Mouse (Mus musculus): Measurements from ENCODE around the gene Sipa1l1.

Gene Sipa1l1

DNA sequence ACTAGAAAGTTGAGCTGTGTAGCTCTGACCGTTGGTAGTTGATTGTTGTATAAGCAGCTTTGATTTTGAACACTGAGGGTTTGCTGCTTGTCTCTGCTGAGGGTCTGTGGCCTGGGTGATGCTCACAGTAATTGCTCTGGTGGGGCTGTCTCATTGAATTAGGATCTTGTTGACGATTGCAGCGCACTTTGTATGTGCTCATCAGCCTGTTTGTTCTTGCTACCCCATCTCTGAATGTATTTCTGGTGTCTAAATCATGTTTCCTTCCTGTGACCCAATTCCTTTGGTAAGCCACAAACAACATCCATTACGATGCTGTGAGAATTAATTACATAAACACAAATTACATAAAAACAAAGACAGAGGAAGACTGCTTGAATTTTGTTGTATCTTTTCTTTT lies 39.5 kb downstream of the Sipa1l1 start:
- DNase-seq (ENCODE audit: low spot score in 2 of 2): no peak

DNA sequence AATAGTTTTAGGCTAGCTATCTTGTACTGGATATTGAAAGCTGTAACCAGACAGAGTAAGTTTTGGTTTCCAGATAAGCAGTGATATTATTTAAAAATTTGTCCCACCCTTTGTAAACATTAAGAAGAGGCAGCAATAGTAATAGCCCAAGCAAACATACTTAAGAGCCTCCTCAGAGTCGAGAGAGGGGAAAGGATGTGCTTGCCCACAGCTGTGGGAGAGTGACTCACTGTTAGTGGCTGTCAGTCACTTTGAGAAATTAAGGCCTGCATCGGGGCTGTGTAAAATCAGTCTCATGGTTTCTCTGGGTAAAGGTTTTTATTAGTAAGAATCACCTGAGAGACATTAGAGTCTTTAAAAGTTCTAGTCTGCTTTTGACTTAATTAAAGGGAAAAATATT lies 40.6 kb downstream of the Sipa1l1 start:
- DNase-seq (ENCODE audit: low spot score in 2 of 2): no peak

DNA sequence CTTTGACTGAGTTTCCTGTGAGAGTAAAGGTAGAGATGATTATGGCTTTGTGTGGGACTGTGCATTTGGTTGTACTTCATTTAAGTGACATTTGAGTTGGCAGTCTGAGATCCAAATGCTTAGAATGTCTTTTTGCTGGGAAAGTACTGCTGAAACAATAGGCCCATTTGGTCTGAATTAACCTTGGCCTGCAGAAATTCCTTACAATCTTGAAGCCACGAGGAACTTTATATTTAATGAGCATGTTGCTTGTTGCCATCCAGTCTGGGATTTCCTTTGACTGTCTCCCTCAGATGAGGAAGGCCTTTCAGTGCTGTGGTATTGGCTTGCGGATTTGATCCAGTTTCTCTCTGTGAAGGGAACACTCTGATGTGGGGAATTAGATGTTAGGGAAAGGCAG lies 43.9 kb downstream of the Sipa1l1 start:
- no peak for DNase-seq (ENCODE audit: low spot score in 2 of 2)

DNA sequence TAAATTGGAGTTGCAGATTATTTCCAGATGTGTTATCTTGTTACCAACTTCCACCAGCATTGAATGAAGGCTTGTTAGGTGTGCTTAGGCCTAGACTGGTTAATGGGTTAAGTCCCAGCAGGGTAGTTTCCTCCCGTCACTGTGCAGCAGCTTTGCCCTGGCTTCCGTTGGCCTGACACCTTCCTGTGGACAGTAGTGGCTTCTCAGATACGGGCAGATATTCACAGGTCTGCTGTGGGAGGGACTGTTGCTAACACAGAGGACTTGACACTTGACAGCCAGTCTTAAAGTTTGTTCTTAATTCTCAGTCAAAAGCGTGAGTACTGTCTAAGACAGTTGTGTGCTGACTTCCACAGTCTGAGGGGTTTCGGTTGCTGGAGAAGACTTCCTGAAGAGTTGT lies 45.8 kb downstream of the Sipa1l1 start:
- DNase-seq (ENCODE audit: low spot score in 2 of 2): no peak

DNA sequence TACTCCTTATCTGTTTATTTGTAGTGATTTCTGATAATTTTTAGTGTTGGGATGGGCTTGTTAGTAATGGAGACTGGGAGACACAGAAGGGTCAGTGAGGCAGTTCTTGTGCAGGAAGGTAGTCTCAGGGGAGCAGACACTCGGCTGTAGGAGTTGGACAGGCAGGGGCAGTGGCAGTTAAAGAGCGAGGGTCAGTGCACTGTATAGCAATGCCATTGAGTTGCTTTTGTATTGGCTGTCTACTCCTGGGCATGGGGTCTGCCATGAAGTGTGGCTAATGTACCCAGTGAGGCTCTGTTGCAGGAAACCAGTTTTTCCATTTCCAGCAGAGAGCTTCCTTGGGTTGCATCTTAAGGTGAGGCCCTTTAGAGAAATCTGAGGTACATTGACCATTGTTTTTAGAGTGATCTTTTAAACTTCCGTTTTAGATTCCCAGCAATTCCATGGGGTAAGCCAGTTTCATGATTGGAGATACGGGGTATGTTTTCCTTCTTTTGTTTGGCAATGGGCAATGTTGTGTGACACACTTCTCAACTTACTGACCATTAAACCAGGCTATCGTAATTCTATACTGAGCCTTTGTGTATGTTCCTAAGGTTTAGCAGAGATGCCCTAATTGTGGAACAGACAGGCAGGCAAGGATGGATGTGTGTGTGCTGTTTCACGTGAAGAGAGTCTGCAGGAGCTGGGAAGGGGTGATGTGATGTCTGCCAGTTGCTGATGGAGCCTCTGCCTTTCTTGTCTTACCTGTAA lies 47.9 kb downstream of the Sipa1l1 start:
- DNase-seq (ENCODE audit: low spot score in 2 of 2): no peak

DNA sequence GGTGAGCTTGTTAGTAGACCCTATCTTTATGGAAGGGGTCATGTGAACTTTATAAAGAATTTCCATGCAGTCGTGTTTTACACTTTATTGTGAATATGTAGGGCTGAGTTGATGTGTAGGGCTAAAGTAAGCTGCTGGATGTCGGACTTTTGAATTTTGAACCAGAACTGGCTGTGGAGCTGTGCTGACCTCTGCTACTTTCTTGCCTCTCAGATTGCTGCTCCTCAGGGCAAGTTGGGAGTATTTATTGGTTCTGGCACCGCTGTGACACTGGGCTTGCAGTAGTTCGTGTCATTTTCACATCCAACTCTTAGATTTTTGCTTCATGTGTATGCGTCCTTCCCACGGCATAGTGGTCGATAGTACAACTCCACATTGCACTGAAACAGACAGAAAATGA lies 49.1 kb downstream of the Sipa1l1 start:
- DNase-seq (ENCODE audit: low spot score in 2 of 2): no peak

DNA sequence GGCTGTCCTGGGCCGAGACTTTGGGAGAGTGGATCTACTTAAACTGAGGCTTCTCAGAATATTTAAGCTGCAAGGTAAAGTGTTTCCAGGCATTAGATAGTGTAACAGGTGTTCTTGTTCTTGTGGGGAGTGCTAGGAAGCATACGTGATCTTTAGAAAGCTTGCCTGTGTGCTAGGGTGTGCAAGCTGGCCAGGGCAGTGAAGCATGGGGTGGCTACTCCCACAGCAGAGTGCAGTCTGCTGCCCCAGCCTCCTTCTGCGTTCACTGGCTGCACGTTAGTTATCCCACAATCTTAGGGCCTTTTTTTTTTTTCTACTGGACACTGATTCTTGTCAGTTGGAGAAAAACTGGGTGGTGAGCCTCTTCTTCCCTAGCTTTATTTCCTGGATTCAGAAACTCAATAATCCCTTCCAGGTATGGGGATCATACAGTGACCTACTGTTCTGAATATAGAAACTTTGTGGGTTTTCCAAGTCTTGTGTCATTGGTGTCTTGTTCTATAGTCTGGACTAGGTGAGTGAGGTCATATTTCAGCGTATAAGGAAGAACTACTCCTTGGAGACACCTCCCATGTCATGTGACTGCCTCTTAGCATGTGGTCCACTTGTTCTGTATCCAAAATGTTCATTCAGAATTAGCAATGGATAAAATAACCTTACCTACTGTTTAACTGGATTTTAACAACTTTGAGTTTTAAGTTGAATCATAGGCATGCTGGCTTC lies 51.4 kb downstream of the Sipa1l1 start:
- DNase-seq (ENCODE audit: low spot score in 2 of 2): no peak

DNA sequence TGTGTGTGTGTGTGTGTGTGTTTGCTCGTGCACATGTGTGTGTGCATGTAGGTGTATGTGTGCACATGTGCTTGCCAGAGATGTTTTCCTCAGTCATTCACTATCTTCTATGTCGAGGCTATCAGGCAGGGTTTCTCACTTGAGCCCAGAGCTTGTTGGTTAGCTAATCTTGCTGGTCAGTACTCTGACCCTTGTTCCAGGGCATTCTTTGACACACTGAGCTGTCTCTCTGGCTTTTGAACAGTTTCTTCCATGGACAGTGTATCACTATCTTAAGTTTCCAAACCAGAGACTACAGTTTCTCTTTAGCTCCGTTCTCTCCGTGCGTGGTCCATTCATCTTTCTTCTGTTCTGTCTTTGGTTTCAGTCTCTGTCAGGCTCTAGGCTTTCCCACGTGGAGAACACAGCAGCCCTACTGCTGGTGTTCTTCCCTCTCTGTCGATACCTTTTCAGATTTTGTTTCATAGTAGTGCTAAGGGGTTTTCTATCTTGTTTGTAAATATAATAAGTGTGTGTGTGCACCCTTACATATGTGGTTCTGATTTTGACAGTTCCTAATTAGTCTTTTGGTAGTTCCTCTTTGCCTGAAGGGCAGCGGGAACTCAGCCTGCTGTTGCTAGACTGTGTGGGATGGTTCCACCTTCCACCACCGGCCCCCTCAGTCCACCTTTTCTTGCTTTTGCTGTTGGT lies 54.2 kb downstream of the Sipa1l1 start:
- DNase-seq (ENCODE audit: low spot score in 2 of 2): no peak

DNA sequence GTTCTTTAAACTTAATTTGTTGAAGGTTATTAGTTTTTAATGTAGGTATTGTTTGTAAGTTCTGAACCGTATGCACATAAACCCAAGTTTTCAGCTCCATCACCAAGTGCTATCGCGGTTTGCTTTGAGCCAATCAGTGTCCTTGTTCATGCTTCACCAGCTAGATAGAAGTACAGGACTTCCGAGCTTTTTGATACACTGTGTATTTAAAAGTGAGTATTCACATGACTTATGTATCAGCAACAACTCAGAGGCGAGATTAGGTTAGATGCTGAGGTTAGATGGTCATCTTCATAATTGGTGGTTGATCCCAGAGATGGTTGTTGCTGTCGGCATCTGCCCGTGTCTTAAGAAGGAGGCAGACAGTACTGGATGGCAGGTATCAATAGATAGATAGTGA lies 55.7 kb downstream of the Sipa1l1 start:
- DNase-seq (ENCODE audit: low spot score in 2 of 2): no peak

DNA sequence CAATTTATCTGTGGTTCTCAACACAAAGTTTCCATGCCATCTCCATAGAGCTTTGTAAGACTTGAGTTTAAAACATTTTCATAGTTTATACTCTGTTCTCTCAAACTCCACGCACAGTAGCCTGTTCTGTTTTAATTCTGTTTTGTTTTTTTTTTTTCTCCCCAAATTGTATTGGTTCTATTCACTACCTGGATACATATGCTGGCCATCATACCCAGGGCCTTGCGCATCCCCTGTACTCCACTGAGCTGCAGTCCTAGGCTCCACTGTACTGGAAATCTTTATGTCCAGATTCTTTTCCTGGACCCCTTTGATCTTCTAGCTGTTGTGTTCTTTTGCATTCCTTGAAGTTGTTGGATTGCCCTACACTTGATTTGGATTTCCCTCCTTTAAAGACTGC lies 56.2 kb downstream of the Sipa1l1 start:
- DNase-seq (ENCODE audit: low spot score in 2 of 2): no peak

DNA sequence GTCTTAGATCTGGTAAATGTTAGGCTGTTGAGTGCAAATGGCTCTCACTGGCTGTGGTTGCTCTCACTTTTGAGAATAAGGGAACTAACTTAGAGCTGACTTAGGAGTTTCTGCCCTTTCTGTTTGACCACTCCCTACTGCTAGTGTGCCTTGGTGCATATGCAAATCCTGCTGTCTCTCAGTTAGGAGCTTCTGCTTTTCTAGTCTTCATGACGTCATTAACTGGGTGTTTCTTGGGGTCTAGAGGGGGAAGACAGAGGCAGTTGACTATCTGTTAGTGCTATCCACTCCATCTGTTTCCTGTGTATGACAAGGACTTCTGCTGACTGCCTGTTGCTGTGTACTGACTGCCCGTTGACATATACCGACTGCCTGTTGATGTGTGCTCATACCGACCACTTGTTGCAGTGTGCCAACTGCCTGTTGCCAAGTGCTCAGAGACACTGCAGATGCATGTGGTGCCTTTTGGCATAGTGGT lies 56.7 kb downstream of the Sipa1l1 start:
- DNase-seq (ENCODE audit: low spot score in 2 of 2): no peak

DNA sequence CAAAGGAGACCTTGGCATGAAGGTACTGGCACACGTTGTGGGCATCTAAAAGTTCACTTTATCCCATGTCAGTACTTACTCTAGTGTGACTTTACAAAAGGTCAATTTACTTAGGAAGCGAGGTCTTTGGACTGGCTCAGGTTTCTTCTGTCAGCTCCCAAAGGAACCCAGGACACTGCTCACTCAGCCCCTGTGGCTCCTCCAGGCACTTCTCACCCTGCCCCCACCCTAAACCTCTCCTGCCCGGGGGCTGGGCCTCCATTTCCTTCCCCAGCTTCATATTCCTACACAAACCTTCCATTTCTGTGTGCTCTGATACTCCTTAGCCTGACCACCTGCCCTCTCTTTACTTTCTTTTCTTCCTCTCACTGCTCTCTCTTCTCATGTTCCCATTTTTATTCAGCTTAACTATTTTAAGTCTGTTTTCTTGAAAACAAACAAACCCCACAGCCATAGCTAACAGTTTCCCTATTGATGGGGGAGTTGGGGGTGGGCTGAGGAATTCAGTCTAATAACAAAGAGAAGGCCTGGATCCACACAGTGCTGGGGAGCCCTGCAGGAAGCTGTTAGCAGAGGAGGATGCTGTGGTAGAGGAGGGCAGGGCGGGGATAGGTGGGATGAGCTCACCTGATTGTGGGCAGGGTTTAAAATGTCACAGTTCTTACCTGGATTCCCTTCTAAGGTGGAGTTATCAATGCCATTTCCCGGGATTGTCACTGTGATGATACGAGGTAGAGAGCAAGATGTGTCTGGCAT lies 57.4 kb downstream of the Sipa1l1 start:
- no peak for DNase-seq (ENCODE audit: low spot score in 2 of 2)

DNA sequence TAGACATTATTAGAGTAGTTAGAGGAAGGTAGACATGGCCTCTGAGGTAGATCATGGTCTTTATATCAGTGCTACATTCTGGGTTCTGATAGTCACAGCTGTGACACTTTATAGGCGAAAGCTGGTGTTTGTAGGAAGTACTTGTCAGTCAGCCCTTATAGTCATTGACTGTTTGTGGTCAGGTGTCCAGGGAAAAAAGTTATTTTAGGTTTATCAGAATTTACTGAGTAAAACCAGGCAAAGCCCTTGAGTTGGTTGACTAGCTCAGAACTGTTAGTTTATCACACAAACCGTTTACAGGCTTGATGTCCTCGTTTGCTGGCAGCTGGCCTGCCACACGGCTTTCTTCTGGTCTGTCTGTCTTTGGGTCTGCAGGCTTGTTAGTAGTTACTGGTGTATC lies 61.0 kb downstream of the Sipa1l1 start:
- DNase-seq (ENCODE audit: low spot score in 2 of 2): no peak

DNA sequence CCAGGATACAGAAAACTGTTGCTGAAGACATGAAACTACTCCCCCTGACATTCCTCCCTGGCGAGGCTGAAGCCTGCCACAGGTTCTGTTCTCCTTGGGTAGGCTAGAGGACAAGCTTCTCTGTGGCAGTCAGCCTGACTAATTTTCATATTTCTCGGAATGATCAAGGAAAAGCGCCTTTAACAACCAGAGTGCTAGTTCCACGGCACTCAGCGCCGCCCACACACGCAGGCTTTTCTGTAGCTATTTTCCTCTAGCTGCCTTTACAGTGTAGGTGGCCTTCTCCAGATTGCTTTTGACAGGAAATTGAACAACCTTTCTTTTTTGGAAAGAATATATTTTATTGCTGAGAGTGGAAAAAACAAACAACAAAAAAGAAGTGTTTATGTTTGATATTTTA lies 62.1 kb downstream of the Sipa1l1 start:
- DNase-seq (ENCODE audit: low spot score in 2 of 2): no peak

DNA sequence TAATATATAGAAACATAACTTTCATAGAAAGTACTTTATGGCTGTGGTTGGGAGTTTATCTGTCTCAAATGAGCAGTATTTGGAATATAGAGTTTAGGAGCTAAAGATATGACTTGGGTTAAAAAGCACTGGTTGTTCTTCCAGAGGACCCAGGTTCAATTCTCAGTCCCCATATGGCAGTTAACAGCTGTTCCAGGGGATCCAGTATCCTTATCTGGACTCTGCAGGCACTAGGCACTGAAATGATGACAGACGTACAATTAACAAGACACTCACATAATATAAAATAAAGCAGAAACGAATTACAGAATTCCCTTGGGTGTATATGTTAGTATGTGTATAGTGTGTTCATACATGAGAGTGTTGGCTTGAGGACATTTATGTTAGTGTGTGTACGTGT lies 64.1 kb downstream of the Sipa1l1 start:
- no peak for DNase-seq (ENCODE audit: low spot score in 2 of 2)

DNA sequence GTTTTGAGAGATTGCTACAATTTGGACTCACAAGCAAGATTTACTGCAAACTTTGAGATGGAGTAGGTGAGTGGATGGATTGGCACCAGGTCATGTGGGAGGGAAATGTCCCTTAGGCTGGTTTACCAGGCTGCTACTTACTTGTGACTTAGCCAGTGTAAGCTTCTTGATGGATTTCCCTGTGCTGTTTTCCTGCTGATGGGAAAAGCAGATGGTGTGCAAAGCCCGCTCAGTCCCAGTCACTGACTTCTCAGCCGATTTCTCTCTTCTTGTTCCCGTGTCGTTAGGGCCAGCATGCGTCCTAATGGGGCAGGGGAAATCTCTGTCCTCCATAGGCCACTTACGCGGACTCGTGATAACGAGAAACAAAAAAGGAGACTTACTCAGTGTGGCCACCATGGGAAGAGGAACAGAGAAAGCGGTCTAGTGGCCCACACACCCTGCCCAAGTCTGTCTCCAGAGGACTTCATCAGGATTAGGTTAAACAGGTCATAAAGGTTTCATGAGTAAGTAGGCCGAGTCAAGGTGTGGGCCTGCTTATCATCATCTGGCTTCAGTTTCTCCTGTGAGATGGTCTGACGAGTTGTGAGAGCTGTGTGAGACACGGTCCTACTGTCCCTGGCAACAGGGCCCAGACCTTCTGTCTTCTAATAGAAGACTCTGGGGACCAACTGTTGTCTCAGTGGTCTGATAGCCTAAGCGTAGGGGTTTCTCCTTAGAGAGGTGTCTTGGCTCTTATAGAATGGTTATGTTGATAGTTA lies 65.5 kb downstream of the Sipa1l1 start:
- DNase-seq (ENCODE audit: low spot score in 2 of 2): no peak

DNA sequence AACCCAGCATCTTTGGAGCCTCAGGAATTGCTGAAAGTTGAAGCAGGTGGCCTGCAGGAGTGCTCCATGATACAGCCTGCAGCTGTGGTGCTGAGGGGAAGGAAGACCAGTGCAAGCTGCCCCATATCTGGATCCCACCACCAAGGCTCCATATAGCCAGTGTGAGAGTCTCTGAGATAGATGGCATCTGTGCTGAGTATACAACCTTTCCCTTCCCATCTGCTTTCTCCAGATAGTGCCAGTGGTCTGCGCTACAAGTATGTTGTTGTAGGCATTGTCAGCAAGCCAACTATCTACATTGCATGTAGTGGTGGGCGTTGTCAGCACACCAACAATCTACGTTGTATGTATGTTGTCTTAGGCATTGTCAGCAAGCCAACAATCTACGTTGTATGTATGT lies 68.0 kb downstream of the Sipa1l1 start:
- no peak for DNase-seq (ENCODE audit: low spot score in 2 of 2)

DNA sequence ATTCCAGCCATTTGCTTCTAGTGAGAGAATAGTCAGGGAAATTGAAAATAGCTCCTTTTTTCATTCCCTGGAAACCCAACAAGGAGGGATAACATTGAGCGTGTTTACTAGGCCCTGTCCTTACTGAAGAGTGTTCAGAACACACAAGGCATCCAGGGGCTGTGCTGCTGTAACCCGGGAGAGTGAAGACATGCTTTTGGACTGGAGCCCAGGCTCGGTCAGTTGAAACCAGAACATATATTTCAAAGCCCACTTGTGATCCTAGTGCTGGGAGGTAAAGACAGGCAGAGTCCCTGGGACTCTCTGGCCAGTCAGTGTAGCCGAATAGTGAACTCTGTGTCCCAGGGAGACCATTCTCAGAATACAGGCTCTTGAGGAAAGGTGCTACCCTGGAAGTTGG lies 68.8 kb downstream of the Sipa1l1 start:
- DNase-seq (ENCODE audit: low spot score in 2 of 2): no peak

DNA sequence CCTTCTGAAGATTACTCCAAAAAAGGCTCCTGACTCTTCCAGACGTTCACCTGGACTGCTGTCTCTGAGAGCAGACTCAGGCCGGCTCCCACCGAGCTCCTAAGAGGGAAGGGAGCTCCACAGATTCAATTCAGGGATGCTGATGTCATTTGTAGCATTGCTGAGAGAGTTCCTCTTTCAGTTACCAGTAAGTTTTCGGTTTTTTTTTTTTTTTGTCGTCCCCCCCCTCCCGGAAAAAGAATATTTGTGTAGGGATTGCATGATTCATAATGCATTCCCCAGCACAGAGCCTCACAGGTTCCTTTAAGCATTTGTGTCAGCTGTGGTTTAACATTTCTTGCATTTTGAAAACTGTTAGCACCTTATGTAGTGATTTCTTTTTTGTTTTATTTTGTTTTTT lies 71.6 kb downstream of the Sipa1l1 start:
- no peak for DNase-seq (ENCODE audit: low spot score in 2 of 2)

DNA sequence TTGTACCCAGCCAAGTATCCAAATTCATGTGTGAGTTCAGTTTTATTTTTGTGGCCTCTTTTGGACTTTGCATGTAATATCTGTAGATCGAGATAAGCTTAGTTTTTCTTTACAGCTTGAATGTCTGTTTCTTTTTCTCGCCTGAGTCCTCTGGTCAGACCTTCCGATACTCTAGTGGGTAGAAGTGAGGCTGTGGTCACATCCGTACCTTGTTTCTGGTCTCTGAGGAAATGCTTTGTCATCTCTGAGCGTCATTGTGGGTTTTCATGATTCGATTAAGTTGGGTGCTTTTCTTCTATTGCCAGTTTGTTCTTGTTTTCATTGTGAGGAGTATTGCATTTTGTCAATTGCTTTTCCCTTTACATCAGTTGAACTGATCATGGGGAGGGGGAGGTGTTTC lies 76.1 kb downstream of the Sipa1l1 start:
- DNase-seq (ENCODE audit: low spot score in 2 of 2): no peak

DNA sequence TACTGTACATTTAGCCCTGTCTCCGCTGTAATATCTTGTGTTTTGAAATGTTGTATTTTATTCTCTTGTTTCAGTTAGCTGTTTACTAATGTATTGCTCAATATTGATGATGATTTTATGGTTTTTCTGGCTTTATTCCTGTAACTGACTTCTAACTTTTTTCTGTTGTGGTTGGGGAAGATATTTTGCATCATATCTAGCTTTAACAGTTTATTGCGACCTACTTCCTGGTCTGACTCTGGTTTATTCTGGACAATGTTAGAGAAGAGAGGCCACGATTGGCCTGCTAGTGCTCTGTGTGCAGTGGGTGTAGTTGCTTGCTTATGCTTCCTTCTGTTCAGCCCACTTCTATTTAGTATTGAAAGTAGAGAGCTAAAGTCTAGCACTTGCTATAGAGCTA lies 77.3 kb downstream of the Sipa1l1 start:
- DNase-seq (ENCODE audit: low spot score in 2 of 2): no peak

Measured in cerebellum, postnatal 4 days (tissue).